Comparison of ENCODE assay signal across 11 mouse cellular contexts in genomic region chr2:11254446-11254845, GRCm38 (mm10).
DNase-seq lines count a peak whose midpoint lies in the region; ATAC-seq lines count a peak whose summit lies in the region.
"Had no signal": no experiment of that assay in that cellular context is flagged by ENCODE, and none has a peak within 500 bp of the region (broad histone marks: within the 10 kb centered on the region; RNA-seq: fewer than 3 reads in every experiment).

No protein-coding gene starts in this region.

- DNase-seq in lung, postnatal 25 days (ENCODE audit: low spot score), result peak; percentile 10
- no peak for DNase-seq in lung, postnatal 14 days
- DNase-seq in thymus, postnatal 14 days, result peak; percentile 20
- DNase-seq in thymus, postnatal 0 days (ENCODE audit: low spot score), result no peak
- peak; percentile 69 to 75 for DNase-seq in CD8-positive naive resting alpha-beta T cell, adult 2 months (ENCODE audit: low read depth in 2 of 2, low spot score in 2 of 2)
- no peak for DNase-seq in adrenal gland, postnatal 25 days
- no peak for DNase-seq in urinary bladder, postnatal 36 days (ENCODE audit: low spot score in 2 of 2)
- DNase-seq: cerebellum, adult 11 months had no signal

- peak; percentile 82 for ATAC-seq in inflammation-experienced regulatory T-cells, adult 6 months
- ATAC-seq: forebrain, embryonic 15.5 days; hindbrain, embryonic 16.5 days had no signal

Comparison
In these comparisons a context has a peak if more than half of its experiments do, and no peak if none do; other contexts are left out.
1. DNase-seq: peak in lung, postnatal 25 days (single experiment), thymus, postnatal 14 days (single experiment) and CD8-positive naive resting alpha-beta T cell, adult 2 months (2 of 2); none in lung, postnatal 14 days (single experiment), thymus, postnatal 0 days (single experiment), adrenal gland, postnatal 25 days (single experiment) and urinary bladder, postnatal 36 days (0 of 2).